Mouse (Mus musculus) ES-Bruce4 (cell line): ENCODE measurements around the gene Gab2. TPM values are rescaled to one million over a fixed set of nuclear protein-coding genes. Genes with fewer than 3 reads are reported as not detected.
"Not testable (repeated sequence)": the region's sequence is repeated elsewhere in the genome, so short reads cannot be mapped to it uniquely, and the experiment has no call there.

Experiments
- H3K27ac ChIP-seq: 2 replicates; pipeline ENCODE4 v1.5.1; 2012; ENCODE audit warnings: low read length, inconsistent platforms; ENCODE audit not compliant: insufficient read depth
- H3K27me3 ChIP-seq: 2 replicates; pipeline ENCODE4 v1.6.1; 2012; ENCODE audit warnings: mild to moderate bottlenecking, low read length, inconsistent platforms; ENCODE audit not compliant: control insufficient read depth, poor library complexity, insufficient read depth, severe bottlenecking
- H3K36me3 ChIP-seq: 2 replicates; pipeline ENCODE4 v1.6.1; 2012; ENCODE audit warnings: inconsistent platforms, mild to moderate bottlenecking, low read length, moderate library complexity; ENCODE audit not compliant: control insufficient read depth, poor library complexity, insufficient read depth, severe bottlenecking
- H3K4me1 ChIP-seq: one replicate; pipeline ENCODE4 v1.8.1; 2011; ENCODE audit warnings: low read length; ENCODE audit not compliant: control insufficient read depth, insufficient read depth
- H3K4me3 ChIP-seq: 2 replicates; pipeline ENCODE4 v1.5.1; 2011; ENCODE audit warnings: low read depth, mild to moderate bottlenecking, low read length
- H3K9ac ChIP-seq: 2 replicates; pipeline ENCODE4 v1.6.1; 2012; ENCODE audit warnings: low read depth, mild to moderate bottlenecking, inconsistent platforms; ENCODE audit not compliant: poor library complexity, severe bottlenecking
- H3K9me3 ChIP-seq: replicated peaks from 2 replicates; pipeline ENCODE4 v1.6.1; 2012; ENCODE audit warnings: mild to moderate bottlenecking, low read length, inconsistent platforms; ENCODE audit not compliant: control insufficient read depth, poor library complexity, insufficient read depth, severe bottlenecking
- CTCF ChIP-seq: IDR thresholded peaks from one replicate; pipeline ENCODE4 v1.8.1; 2011; ENCODE audit warnings: low read depth, low read length
- EP300 ChIP-seq: IDR thresholded peaks from 2 replicates; pipeline ENCODE4 v1.6.1; 2011; ENCODE audit warnings: low read depth, low read length; ENCODE audit not compliant: insufficient read depth
- POLR2A ChIP-seq: IDR thresholded peaks from one replicate; pipeline ENCODE4 v1.8.1; 2011; ENCODE audit warnings: low read length; ENCODE audit not compliant: insufficient read depth
- polyA plus RNA-seq: library from polyadenylated mRNA; stranded (reverse); fragments of >200 nt; gene quantifications from 2 replicates; pipeline ENCODE4 v1.2.4, GENCODE M21; 2011; ENCODE audit warnings: low read depth; ENCODE audit not compliant: missing spikeins, insufficient read depth, insufficient read length

Gab2 gene
- polyA plus RNA-seq, 1 experiment: 2.6 TPM

GRCm38 (mm10) chr7:97210064-97210685 is 128.8 kb downstream of the Gab2 start:
- H3K9me3 ChIP-seq: no peaks in the 10 kb centered on the region
- no peaks in the 10 kb centered on the region for H3K4me1 ChIP-seq
- no peak overlapping the region for H3K27ac ChIP-seq
- 0 out of 2 replicates have a peak, but pooled peaks cover 1% of the 10 kb centered on the region for H3K27me3 ChIP-seq
- H3K9ac ChIP-seq: no peak overlapping the region
- no peak for TF ChIP-seq EP300
- H3K36me3 ChIP-seq: no peaks in the 10 kb centered on the region
- H3K4me3 ChIP-seq: no peak overlapping the region

DNA sequence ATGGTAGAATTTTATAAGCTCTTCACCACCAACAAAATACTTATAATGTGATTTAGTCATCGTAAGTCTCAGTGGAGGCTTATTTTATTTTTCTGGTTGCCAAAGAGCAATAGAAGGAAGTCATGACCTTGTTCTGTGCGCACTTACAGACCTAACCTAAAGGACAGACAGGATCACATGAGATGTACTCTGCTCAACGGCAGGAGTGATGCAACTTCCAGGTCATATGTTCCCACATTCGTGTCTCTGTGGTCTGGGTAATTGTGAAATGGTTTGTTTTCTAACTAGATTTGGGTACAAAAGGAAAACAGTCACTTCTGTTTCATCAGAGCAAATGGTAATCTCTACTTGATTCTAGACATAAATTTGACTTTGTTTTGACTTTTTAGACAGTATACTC is 129.7 kb downstream of the Gab2 start:
- no peak for TF ChIP-seq CTCF
- TF ChIP-seq EP300: no peak
- no peak for TF ChIP-seq POLR2A
- no peak overlapping the region for H3K4me3 ChIP-seq
- H3K36me3 ChIP-seq: no peaks in the 10 kb centered on the region

GRCm38 (mm10) chr7:97223836-97224235 is 142.4 kb downstream of the Gab2 start:
- no peak for TF ChIP-seq CTCF
- TF ChIP-seq EP300: no peak
- TF ChIP-seq POLR2A: no peak
- H3K9me3 ChIP-seq: no peaks in the 10 kb centered on the region
- no peaks in the 10 kb centered on the region for H3K27me3 ChIP-seq
- no peak overlapping the region for H3K4me3 ChIP-seq
- no peaks in the 10 kb centered on the region for H3K4me1 ChIP-seq
- H3K9ac ChIP-seq: no peak overlapping the region
- no peak overlapping the region for H3K27ac ChIP-seq
- H3K36me3 ChIP-seq: no peaks in the 10 kb centered on the region

More for the DNA sequence above, 129.7 kb downstream of the Gab2 start:
- Histone ChIP-seq H3K4me1 (no peaks in the 10 kb centered on the region), H3K9ac (no peak overlapping the region), H3K27ac (no peak overlapping the region), H3K27me3 (0 out of 2 replicates have a peak, but pooled peaks cover 1% of the 10 kb centered on the region), H3K9me3 (no peaks in the 10 kb centered on the region)

DNA sequence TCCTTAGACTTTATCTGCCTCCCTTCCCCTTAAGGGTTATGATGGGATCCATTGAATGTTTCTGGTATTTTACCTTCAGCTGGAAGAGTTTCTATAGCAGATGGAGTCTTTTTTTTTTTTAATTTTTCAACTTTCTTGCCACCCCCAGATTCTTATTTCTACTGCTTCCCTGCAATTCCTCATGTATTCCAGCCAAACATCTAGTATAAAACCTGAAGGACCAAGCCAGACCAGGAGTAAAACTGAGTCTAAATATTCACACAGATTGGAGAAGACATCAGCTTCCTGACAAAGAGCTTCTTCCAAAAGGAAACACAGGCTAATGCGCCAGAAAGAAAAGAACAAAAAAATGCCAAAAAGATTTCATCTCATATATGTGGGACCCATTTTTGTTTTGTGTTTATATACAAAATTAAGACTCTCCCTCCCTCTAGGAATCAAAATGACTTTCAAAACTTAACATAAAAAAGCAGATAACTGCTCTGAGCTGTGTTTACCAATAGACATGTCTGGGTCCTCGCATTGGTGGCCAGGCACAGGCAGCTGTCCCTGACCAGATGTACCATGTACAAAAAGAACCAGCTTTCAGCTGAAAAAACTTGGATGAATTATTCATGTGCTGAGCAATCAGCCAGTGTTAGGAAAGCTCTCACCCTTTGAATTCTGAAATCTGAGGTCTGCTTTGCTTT is 164.0 kb downstream of the Gab2 start:
- Histone ChIP-seq H3K4me1 (peaks cover 2% of the 10 kb centered on the region), H3K27me3 (no peaks in the 10 kb centered on the region), H3K4me3 (no peak overlapping the region), H3K9ac (no peak overlapping the region), H3K27ac (no peak overlapping the region), H3K9me3 (no peaks in the 10 kb centered on the region), H3K36me3 (no peaks in the 10 kb centered on the region)
- TF ChIP-seq EP300 (no peak), POLR2A (no peak), CTCF (no peak)

DNA sequence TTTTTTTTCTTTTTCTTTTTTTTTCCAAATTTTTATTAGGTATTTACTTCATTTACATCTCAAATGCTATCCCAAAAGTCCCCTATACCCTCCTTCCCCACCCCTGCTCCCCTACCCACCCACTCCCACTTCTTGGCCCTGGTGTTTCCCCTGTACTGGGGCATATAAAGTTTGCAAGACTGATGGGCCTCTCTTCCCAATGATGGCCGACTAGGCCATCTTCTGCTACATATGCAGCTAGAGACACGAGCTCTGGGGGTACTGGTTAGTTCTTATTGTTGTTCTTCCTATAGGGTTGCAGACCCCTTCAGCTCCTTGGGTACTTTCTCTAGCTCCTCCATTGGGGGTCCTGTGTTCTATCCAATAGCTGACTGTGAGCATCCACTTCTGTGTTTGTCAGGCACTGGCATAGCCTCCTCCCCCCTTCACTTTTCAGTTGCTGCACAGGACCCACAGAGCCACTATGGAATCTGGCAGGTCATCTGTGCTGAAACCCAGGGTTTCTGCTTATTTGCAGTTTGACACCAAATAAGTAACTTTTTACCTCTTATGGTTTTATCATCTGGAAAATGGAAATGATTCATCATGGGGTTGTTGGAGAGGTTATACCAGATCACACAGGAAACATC is 164.7 kb downstream of the Gab2 start:
- not testable (repeated sequence) for H3K27ac ChIP-seq, H3K9ac ChIP-seq, H3K4me1 ChIP-seq, H3K9me3 ChIP-seq, H3K4me3 ChIP-seq, H3K36me3 ChIP-seq, H3K27me3 ChIP-seq

GRCm38 (mm10) chr7:97247661-97248060 is 166.3 kb downstream of the Gab2 start:
- no peaks in the 10 kb centered on the region for H3K36me3 ChIP-seq
- H3K4me3 ChIP-seq: no peak overlapping the region
- H3K27me3 ChIP-seq: no peaks in the 10 kb centered on the region
- TF ChIP-seq EP300 (no peak), CTCF (no peak), POLR2A (no peak)
- no peaks in the 10 kb centered on the region for H3K9me3 ChIP-seq
- no peak overlapping the region for H3K9ac ChIP-seq
- peaks cover 2% of the 10 kb centered on the region for H3K4me1 ChIP-seq
- no peak overlapping the region for H3K27ac ChIP-seq
